In the genomic region with DNA sequence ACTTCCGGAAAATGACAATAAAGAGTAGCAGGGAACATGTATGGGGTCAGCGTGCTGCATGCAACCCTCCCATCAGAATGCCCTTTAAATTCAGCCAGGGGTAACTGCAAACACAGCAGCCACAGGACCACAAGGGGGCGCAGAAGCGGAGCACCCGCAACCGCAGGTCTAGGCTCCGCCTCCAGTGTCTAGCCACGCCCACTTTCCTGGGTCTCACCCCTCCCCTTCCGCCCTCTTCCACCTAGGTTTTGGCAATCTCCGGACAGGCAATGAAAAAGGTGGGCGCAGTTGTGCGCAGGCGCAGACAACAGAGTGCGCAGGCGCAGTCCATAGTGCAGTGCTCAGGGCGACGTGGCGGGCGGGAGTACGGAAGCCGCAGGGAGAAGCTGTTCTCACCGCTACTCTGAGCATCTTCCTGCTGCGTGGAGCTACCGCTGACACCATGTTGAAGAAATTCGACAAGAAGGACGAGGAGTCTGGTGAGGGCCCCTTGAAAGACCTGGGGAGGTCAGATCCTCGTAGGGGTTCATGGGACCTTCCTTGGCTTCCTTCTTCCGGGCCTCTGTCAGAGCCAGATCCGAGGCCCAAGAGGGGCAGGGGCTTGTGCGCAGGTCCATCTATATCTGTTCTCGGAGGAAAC, we compare ENCODE assay signal across 1 mouse cellular context.
TF ChIP-seq lines count a peak whose summit lies in the region.

A gene (plus strand): TSS at position 221 of the 640 bp plus-strand sequence.

TF ChIP-seq in CH12.LX, 34 proteins besides CTCF, POLR2A, EP300 and RAD21 (continued from another document):
- TF ChIP-seq NRF1 (IDR thresholded peaks at IDR 0.05; ENCODE audit: low read depth, low read length) (peak; percentile 96), UBTF (IDR thresholded peaks at IDR 0.05; ENCODE audit: low read depth, low read length) (no peak), MEF2A (IDR thresholded peaks at IDR 0.05; ENCODE audit: borderline replicate concordance, low read depth, low read length) (peak; percentile 57), HCFC1 (IDR thresholded peaks at IDR 0.05; ENCODE audit: low read depth, low read length) (peak; percentile 77), MAZ (IDR thresholded peaks at IDR 0.05; ENCODE audit: low read depth, low read length) (peak; percentile 76; the same call in 1 of the 2 replicates), ELF1 (IDR thresholded peaks at IDR 0.05; ENCODE audit: low read depth, low read length) (peak; percentile 91), BHLHE40 (IDR thresholded peaks at IDR 0.05; ENCODE audit: low read depth, low read length) (0 out of 2 replicates have a peak, but pooled peaks have one; percentile 5), ETS1 (conservative IDR thresholded peaks at IDR 0.05; ENCODE audit: low read depth, low read length) (0 out of 2 replicates have a peak, but pooled peaks have one; percentile 8), TCF12 (IDR thresholded peaks at IDR 0.05; ENCODE audit: low read depth, low read length) (peak; percentile 93)
